Mouse (Mus musculus) activated CD4-positive, CD25-positive, alpha-beta regulatory T cell, adult 4 months (primary cell): ENCODE results near the gene Npepl1. TPM values are rescaled to one million over a fixed set of nuclear protein-coding genes. Genes with fewer than 3 reads are reported as not detected.

Experiments
- ATAC-seq: one replicate; pipeline ENCODE4 v1.8.0; 2017
- polyA plus RNA-seq, 2 experiments: library from polyadenylated mRNA; unstranded; fragments of 100-300 nt; shearing (Covaris generic); gene quantifications; one replicate each; pipeline ENCODE4 v1.2.1; 2017

Npepl1 gene
- polyA plus RNA-seq, result 10 to 100 TPM; 18.9 to 20.9 TPM

- ATAC-seq, result peak; percentile 89
Measured at GRCm38 (mm10) chr2:174109991-174110782, at the start of gene Npepl1. Gene Npepl1 (plus strand): TSS chr2:174110349.

GRCm38 (mm10) chr2:174061219-174061618 lies 48.9 kb upstream of the Npepl1 start:
- no peak for ATAC-seq

GRCm38 (mm10) chr2:174063074-174063473 lies 47.1 kb upstream of the Npepl1 start:
- ATAC-seq, result no peak

GRCm38 (mm10) chr2:174063527-174064211 lies 46.5 kb upstream of the Npepl1 start:
- no peak for ATAC-seq

- ATAC-seq, result no peak
Measured at GRCm38 (mm10) chr2:174067793-174068419, 42.2 kb upstream of the Npepl1 start.

- ATAC-seq, result peak; percentile 72
Measured at GRCm38 (mm10) chr2:174069532-174070049, 40.6 kb upstream of the Npepl1 start.

- no peak for ATAC-seq
Measured at GRCm38 (mm10) chr2:174071406-174071805, 38.7 kb upstream of the Npepl1 start.

GRCm38 (mm10) chr2:174073156-174073790 lies 36.9 kb upstream of the Npepl1 start:
- no peak for ATAC-seq

- ATAC-seq, result no peak
Measured at GRCm38 (mm10) chr2:174074621-174075020, 35.5 kb upstream of the Npepl1 start.

- no peak for ATAC-seq
Measured at GRCm38 (mm10) chr2:174075072-174075570, 35.0 kb upstream of the Npepl1 start.

- peak; percentile 57 for ATAC-seq
Measured at GRCm38 (mm10) chr2:174075673-174076432, 34.3 kb upstream of the Npepl1 start, which contains the start of gene Stx16. Gene Stx16 (plus strand): TSS chr2:174076308.

- peak; percentile 24 for ATAC-seq
Measured at GRCm38 (mm10) chr2:174076433-174076824, 33.7 kb upstream of the Npepl1 start.

GRCm38 (mm10) chr2:174077004-174077695 lies 33.0 kb upstream of the Npepl1 start:
- peak; percentile 73 for ATAC-seq

- no peak for ATAC-seq
Measured at GRCm38 (mm10) chr2:174077776-174078338, 32.3 kb upstream of the Npepl1 start.

- ATAC-seq, result no peak
Measured at GRCm38 (mm10) chr2:174081833-174082232, 28.3 kb upstream of the Npepl1 start.

- ATAC-seq, result no peak
Measured at GRCm38 (mm10) chr2:174082380-174082918, 27.7 kb upstream of the Npepl1 start.

GRCm38 (mm10) chr2:174095086-174095485 lies 15.1 kb upstream of the Npepl1 start:
- no peak for ATAC-seq

- ATAC-seq, result no peak
Measured at GRCm38 (mm10) chr2:174102399-174102798, 7.8 kb upstream of the Npepl1 start.

GRCm38 (mm10) chr2:174103527-174103926 lies 6.6 kb upstream of the Npepl1 start:
- ATAC-seq, result no peak

GRCm38 (mm10) chr2:174107375-174107774 lies 2.8 kb upstream of the Npepl1 start:
- ATAC-seq, result no peak
